Mouse (Mus musculus) olfactory bulb, adult 2 months (tissue): Measurements from ENCODE around the gene Myl7.

Source experiments
- CTCF ChIP-seq: fragments of 200-500 bp; IDR thresholded peaks from 2 replicates; pipeline ENCODE4 v1.5.1; 2012; ENCODE audit warnings: low read depth, mild to moderate bottlenecking, low read length, moderate library complexity; ENCODE audit not compliant: insufficient read depth
- POLR2A ChIP-seq: fragments of 200-500 bp; IDR thresholded peaks from 2 replicates; pipeline ENCODE4 v1.6.1; 2012; ENCODE audit warnings: mild to moderate bottlenecking, low read depth, low read length, moderate library complexity; ENCODE audit not compliant: insufficient read depth

DNA sequence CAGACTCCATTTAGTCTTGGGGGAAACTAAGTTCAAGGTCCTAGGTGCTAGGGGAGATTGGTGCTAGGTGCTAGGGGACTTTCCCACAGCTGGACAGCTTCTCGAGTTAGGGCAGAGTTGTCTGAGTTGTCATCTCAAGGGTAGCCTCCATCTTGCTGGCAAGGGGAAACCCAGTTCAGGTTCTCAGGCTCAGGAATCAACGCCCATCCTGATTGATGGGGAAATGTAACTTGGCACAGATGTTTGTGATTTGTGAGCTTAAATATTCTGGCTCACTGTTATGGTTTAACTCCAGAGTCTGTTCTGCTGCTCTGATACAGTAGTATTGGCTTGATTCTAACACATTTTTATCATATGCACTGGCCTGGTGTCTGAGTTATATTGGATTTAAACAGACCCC lies 19.5 kb upstream of the Myl7 start:
- no peak for TF ChIP-seq CTCF
- no peak for TF ChIP-seq POLR2A
